Mouse (Mus musculus): ENCODE results near the gene Arhgap10. TPM values are rescaled to one million over a fixed set of nuclear protein-coding genes. Genes with fewer than 3 reads are reported as not detected.

Gene Arhgap10
- total and polyA plus RNA-seq, 2 experiments from 2014 or later: 3.3 to 4.5 TPM

GRCm38 (mm10) chr8:77506539-77506938, 11.2 kb downstream of the Arhgap10 start:
- H3K27me3 ChIP-seq (ENCODE audit: insufficient read depth, low read length): no peaks in the 10 kb centered on the region
- H3K27ac ChIP-seq (ENCODE audit: low read depth, low read length): no peak overlapping the region
- H3K36me3 ChIP-seq (ENCODE audit: insufficient read depth): no peaks in the 10 kb centered on the region
- H3K4me3 ChIP-seq (ENCODE audit: low read depth, low read length): no peak overlapping the region
- H3K9me3 ChIP-seq (ENCODE audit: low read length): no peaks in the 10 kb centered on the region
- 85% methylated on average over 7 of the region's 7 CpGs for WGBS
- DNase-seq (no peak), ATAC-seq (no peak)
- no peak for TF ChIP-seq CTCF (IDR thresholded peaks at IDR 0.05; ENCODE audit: low read depth)
- H3K9ac ChIP-seq: no peak overlapping the region
- no peaks in the 10 kb centered on the region for H3K4me1 ChIP-seq (ENCODE audit: insufficient read depth)
- H3K4me2 ChIP-seq (ENCODE audit: low read depth): no peak overlapping the region

GRCm38 (mm10) chr8:77502547-77502946, 15.2 kb downstream of the Arhgap10 start:
- no peak for DNase-seq
- Histone ChIP-seq H3K27me3 (ENCODE audit: insufficient read depth, low read length) (no peaks in the 10 kb centered on the region), H3K9ac (no peak overlapping the region), H3K9me3 (ENCODE audit: low read length) (no peaks in the 10 kb centered on the region), H3K27ac (ENCODE audit: low read depth, low read length) (no peak overlapping the region), H3K4me2 (ENCODE audit: low read depth) (no peak overlapping the region), H3K4me1 (ENCODE audit: insufficient read depth) (no peaks in the 10 kb centered on the region), H3K4me3 (ENCODE audit: low read depth, low read length) (no peak overlapping the region), H3K36me3 (ENCODE audit: insufficient read depth) (no peaks in the 10 kb centered on the region)
- TF ChIP-seq CTCF (IDR thresholded peaks at IDR 0.05; ENCODE audit: low read depth): no peak
- 92% methylated on average over 6 of the region's 6 CpGs for WGBS
- ATAC-seq: no peak

- no peak for DNase-seq
- no peak overlapping the region for H3K4me3 ChIP-seq (ENCODE audit: low read depth, low read length)
- WGBS: 89% methylated on average over 8 of the region's 8 CpGs
- no peaks in the 10 kb centered on the region for H3K36me3 ChIP-seq (ENCODE audit: insufficient read depth)
- H3K27me3 ChIP-seq (ENCODE audit: insufficient read depth, low read length): no peaks in the 10 kb centered on the region
- no peak for TF ChIP-seq CTCF (IDR thresholded peaks at IDR 0.05; ENCODE audit: low read depth)
- no peak overlapping the region for H3K4me2 ChIP-seq (ENCODE audit: low read depth)
- no peak overlapping the region for H3K9ac ChIP-seq
- H3K4me1 ChIP-seq (ENCODE audit: insufficient read depth): no peaks in the 10 kb centered on the region
- H3K9me3 ChIP-seq (ENCODE audit: low read length): no peaks in the 10 kb centered on the region
- no peak overlapping the region for H3K27ac ChIP-seq (ENCODE audit: low read depth, low read length)
- ATAC-seq: no peak
These were observed 16.6 kb downstream of the Arhgap10 start for GRCm38 (mm10) chr8:77501131-77501530.

GRCm38 (mm10) chr8:77500264-77500663, 17.5 kb downstream of the Arhgap10 start:
- no peak overlapping the region for H3K4me3 ChIP-seq (ENCODE audit: low read depth, low read length)
- no peaks in the 10 kb centered on the region for H3K36me3 ChIP-seq (ENCODE audit: insufficient read depth)
- ATAC-seq: no peak
- H3K27ac ChIP-seq (ENCODE audit: low read depth, low read length): no peak overlapping the region
- no peak overlapping the region for H3K9ac ChIP-seq
- WGBS: over 99% methylated on average over 3 of the region's 3 CpGs
- no peak for DNase-seq
- no peaks in the 10 kb centered on the region for H3K4me1 ChIP-seq (ENCODE audit: insufficient read depth)
- no peaks in the 10 kb centered on the region for H3K9me3 ChIP-seq (ENCODE audit: low read length)
- H3K4me2 ChIP-seq (ENCODE audit: low read depth): no peak overlapping the region
- TF ChIP-seq CTCF (IDR thresholded peaks at IDR 0.05; ENCODE audit: low read depth): no peak
- no peaks in the 10 kb centered on the region for H3K27me3 ChIP-seq (ENCODE audit: insufficient read depth, low read length)

- WGBS: 94% methylated on average over 2 of the region's 2 CpGs
- no peak for TF ChIP-seq CTCF (IDR thresholded peaks at IDR 0.05; ENCODE audit: low read depth)
- no peak for DNase-seq
- H3K9ac ChIP-seq: no peak overlapping the region
- no peak for ATAC-seq
- H3K27me3 ChIP-seq (ENCODE audit: insufficient read depth, low read length): no peaks in the 10 kb centered on the region
- no peak overlapping the region for H3K27ac ChIP-seq (ENCODE audit: low read depth, low read length)
- no peak overlapping the region for H3K4me2 ChIP-seq (ENCODE audit: low read depth)
- H3K9me3 ChIP-seq (ENCODE audit: low read length): no peaks in the 10 kb centered on the region
- no peaks in the 10 kb centered on the region for H3K4me1 ChIP-seq (ENCODE audit: insufficient read depth)
- H3K4me3 ChIP-seq (ENCODE audit: low read depth, low read length): no peak overlapping the region
- no peaks in the 10 kb centered on the region for H3K36me3 ChIP-seq (ENCODE audit: insufficient read depth)
These were observed 20.3 kb downstream of the Arhgap10 start for GRCm38 (mm10) chr8:77497442-77497841.

- no peak for DNase-seq
- Histone ChIP-seq H3K4me3 (ENCODE audit: low read depth, low read length) (no peak overlapping the region), H3K27ac (ENCODE audit: low read depth, low read length) (no peak overlapping the region), H3K27me3 (ENCODE audit: insufficient read depth, low read length) (no peaks in the 10 kb centered on the region), H3K9ac (no peak overlapping the region), H3K4me1 (ENCODE audit: insufficient read depth) (no peaks in the 10 kb centered on the region), H3K9me3 (ENCODE audit: low read length) (no peaks in the 10 kb centered on the region), H3K4me2 (ENCODE audit: low read depth) (no peak overlapping the region), H3K36me3 (ENCODE audit: insufficient read depth) (no peaks in the 10 kb centered on the region)
- ATAC-seq: no peak
- no peak for TF ChIP-seq CTCF (IDR thresholded peaks at IDR 0.05; ENCODE audit: low read depth)
- WGBS: 79% methylated on average over 1 of the region's 1 CpGs
These were observed 21.5 kb downstream of the Arhgap10 start for GRCm38 (mm10) chr8:77496253-77496652.

- Histone ChIP-seq H3K4me2 (ENCODE audit: low read depth) (no peak overlapping the region), H3K27ac (ENCODE audit: low read depth, low read length) (no peak overlapping the region), H3K27me3 (ENCODE audit: insufficient read depth, low read length) (no peaks in the 10 kb centered on the region), H3K4me3 (ENCODE audit: low read depth, low read length) (no peak overlapping the region), H3K9me3 (ENCODE audit: low read length) (no peaks in the 10 kb centered on the region), H3K36me3 (ENCODE audit: insufficient read depth) (no peaks in the 10 kb centered on the region), H3K9ac (no peak overlapping the region), H3K4me1 (ENCODE audit: insufficient read depth) (no peaks in the 10 kb centered on the region; the same call in 1 of the 2 replicates)
- ATAC-seq (no peak), DNase-seq (no peak)
- no peak for TF ChIP-seq CTCF (IDR thresholded peaks at IDR 0.05; ENCODE audit: low read depth)
- 75% methylated on average over 10 of the region's 10 CpGs for WGBS
These were observed 23.1 kb downstream of the Arhgap10 start for GRCm38 (mm10) chr8:77494376-77495328.

Data from forebrain, postnatal 0 days (tissue).